Mouse (Mus musculus): ENCODE results near the gene Pmpca.

The Pmpca gene

DNA sequence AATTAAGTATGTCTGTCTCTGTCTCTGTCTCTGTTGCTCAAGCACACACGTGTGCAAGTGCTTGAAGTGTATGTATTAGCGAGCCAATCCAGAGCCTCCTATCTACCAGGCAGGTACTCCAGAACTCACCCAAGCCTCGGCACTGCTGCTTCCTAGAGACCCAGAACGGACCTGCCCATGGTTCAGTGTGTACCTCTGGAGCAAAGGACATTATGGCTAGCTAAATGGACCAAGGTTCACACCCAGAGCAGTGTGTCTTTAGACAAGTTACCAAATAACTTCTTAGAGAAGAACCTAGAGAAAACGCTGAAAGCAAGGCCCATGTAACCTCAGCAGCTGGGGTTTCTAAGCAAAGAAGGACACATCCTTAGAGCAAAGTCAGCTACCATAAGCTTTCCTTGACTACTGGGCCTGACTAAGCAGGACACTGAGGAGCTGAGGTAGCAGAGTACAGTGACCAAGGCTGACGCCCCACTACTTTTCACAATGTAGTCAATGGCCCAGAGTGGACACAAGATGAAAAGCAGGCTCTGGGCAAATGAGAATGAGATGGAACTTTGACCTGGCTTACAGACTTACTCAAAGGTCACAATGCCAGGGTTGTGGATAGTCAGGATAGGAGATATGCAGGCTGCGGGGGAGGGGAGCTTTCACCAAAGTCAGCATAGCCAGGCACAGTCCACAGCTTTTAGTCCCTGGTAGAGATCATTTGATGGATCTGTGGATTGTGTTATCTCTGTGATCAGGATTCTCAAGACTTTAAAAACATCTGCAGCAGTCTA, 45.8 kb downstream of the Pmpca start:
- no peak for DNase-seq

DNA sequence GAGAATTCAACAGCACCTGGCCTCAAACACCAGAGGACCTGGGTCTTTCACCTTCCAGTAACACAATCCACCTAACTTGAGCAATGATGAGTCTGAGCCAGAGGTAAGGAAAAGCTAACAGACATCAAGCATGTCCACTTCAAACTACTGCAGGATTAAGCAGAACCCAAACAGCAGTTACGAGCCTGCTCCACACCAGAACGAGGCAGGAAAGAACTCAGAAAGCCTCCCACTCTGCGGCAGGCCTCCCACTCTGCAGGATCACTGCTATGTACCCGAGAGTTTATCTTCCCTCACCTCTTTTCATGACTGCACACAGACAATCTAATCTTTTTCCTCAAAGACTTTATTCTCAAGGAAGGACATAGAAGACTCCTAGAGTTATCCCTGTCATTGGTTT, 48.1 kb downstream of the Pmpca start:
- no peak for DNase-seq

DNA sequence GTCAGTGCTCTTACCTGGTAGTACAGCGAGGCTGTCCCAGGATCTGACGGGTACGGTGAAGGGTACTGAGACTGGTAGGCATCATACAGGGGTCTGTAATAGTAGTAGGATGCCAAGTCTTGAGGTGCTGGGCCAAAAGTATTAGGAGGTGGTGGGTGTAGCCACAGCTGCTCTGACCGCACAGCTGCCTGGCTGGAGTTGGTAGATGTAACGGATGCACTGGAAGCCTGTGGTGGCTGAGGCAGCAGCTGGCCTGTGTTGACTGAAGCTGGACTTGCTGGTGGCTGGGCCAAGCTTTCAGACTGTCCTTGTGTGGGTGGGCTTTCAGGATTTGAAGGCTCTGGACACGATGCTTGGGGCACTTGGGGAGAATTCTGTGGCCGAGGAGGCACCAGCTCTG, 49.2 kb downstream of the Pmpca start:
- no peak for DNase-seq

DNA sequence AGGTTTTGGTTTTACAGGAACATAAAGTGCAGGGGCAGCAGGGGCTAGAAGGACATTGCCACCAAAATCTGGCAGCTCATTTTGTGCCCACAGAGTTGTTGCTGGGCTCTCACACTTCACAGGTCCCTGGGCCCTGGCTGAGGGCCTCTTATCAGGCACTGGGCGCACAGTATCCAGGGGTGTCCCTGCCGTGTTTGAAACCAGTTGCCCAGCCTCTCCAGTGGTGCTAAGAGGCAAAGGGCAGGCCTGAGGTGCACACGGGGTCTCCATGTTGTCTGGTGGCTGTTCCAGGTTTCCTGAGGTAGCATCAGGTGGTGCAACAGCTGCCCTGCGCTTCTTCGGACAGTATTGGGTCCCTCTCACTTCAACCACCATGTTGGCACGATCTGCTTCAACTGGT, 50.5 kb downstream of the Pmpca start:
- no peak for DNase-seq

DNA sequence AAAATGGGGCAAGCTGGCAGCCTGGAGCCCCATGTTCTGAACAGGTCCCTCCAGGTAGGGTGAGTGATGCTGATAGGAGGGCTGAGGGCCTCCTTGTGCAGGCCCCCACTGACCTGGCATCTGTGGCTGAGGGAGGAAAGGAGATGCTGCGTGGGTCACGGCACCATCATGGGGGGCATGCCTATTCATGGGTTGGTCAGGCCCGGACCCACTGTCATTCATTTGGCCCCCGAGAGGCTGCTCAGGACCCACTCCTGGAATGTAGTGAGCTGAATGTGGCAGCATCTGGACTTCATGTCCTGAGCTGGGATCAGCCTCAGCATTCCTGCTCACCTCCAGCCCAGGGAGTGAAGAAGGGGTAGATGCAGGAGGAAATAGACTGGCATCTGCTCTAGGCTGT, 52.1 kb downstream of the Pmpca start:
- DNase-seq = no peak

DNA sequence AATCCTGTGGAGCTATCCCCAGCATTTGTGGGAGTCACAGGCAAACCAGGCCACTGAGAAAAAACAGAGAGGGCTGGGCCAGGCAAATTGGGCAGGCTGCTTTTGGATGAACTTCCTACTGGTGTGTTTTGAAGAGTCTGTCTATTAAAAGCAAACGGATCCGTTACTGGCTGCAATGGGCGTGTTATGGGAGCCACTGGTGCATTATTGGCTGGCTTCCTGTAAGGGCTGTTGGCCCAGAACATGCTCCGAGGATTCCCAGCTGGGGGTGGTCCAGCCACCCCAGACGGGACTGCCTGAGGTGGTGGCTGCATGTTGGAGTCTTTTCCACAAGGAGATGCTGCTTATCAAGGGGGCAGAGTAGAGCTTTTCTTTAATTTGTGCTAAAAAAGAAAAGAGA, 52.5 kb downstream of the Pmpca start:
- no peak for DNase-seq

DNA sequence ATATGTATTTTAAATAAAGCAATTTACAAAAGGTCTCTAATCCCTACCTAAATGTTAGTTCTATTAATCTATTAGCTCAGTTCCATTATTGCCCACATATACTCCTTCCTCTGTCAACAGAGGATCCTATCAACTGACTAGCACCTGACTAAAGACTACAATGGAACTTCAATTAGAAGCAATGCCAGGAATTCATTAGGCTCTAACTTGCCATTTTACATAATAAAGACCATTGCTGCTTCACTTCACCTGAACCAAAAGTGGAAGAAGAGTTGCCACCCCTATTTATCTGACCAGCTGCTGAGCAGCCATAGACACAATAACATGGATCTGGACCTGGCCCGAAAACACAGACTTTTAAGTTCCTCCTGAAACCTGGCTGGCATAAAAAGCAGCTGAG, 53.7 kb downstream of the Pmpca start:
- DNase-seq = no peak

DNA sequence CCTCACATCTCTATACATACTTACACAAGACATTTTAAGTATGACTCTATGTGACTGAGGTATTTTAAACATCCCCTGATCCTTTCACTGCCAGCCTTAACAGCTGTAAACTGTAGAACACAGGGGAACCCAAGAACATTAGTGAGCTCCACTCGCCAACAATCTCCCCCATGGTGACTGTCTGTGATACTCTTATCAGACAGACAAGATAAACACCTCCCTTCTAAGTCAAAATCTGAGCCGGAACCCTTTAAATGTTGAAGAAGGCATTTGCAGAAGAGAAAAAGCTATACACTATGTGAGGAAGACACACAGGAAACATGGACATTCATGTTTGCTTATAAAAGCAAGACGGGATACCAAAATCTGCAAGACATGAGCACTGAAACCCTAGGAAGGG, 54.7 kb downstream of the Pmpca start:
- no peak for DNase-seq

DNA sequence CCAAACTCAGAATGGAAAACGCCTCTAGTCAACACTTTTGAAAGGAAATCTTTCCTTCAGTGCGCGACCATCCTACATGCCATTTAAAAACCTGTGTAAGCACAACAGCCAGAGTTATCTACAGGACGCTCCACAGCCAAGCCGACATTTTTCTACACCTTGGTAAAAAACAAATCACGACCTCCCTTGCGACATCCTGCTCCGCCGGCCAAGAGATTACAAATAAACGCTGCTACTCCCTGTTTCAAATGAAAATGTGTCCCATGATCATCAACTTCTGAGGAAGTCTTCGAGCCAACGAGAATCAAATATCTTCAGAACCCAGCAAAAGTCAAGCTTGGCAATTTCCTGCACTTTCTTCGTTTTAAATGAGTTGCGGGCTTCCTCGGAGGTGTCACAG, 55.2 kb downstream of the Pmpca start:
- DNase-seq = no peak

DNA sequence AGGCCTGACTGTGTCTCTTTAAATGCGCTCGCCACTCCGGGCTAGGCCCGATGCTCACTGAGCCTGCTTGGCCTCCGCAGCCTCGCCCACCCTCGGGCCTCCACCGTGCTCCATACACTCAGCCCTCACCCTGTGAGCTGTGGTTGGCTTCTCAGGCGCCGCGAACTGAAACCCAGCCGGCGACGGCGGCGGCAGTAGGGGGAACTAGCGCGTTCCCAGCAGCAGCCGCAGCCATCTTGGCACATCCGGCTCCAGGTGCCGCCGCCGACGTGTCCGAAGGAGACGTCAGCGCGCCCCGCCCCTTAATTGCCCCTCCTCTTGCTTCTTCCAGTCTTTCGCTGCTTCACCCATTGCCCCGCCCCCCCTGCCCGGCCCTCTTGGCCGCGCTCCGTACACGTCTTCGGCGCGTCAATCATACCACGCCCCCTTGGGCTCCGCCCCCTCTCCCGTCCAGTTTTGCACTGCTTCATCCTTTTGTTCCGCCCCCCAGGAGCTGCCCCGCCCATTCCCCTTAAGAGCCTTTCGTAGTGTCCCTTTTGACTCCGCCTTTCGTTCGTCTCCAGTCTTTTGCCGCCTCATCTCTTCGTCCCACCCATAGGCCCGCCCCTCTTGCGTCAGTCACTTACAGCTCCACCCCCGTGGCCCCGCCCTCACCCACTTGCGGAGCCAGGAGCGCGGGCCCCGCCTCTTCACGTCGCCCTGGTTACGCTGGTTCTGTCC, 56.0 kb downstream of the Pmpca start, which contains the start of gene Sec16a:
Gene Sec16a, minus strand, starts transcription at position 271 of the 720 bp plus-strand sequence.
- DNase-seq = peak; percentile 100

DNA sequence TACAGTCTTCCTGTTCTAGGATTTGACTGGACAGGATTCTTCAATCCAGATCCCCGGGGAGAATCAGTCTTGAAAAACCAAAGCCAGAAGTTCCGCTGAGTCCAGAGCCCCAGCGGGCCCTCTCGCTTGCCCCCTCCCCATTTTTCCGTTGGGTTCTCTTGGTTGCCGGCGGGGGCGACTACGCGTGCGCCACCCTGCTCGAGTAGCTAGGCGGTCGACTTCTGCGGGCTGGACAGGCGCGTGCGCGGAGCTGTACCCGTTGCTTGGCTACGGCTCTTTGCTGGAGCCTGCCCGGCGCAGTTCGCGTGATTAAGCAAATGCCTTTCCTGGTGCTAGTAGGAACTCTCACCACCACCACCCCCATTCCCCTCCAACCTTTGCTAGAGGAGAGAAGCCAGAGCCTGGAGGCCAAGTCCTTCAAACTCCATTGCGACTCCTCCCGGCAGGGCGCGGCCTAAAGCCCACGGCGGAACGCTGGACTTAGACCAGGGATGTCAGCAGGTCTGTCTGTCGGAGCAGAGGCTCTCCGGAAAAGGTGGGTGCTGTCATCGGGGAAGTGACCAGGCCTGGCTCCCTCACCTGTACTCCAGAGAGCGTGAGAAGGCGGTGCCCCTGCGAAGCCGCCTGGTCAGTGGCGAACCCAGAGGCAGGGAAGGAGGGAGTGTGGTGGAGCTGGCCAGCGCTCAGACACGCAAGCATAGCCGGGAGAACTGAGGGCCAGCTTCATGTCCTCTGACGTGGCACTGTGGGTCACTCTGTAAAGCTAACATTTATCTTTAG, 56.7 kb downstream of the Pmpca start:
- DNase-seq = peak; percentile 92

DNA sequence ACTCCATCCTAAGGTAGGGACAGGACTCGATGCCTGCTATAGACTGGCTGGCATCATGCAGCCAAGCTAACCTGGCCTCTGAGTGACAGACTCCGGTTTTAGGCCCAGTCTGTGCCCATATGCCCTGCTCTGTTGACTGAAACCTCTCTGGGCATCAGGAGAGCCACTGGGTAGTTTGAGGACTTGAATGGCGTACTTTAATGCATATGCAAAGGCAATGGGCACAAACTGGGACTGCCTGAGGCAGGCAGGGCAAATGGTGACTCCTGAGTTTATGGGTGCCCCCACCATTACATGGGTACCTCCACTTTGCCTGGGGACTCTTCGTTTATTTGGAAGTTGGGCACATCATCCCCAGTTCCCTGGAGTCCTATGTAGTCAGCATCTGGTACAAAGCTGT, 57.5 kb downstream of the Pmpca start:
- DNase-seq = peak; percentile 11
